Mouse (Mus musculus) neural tube, embryonic 13.5 days (tissue): Measurements from ENCODE around the gene Igsf9. TPM values are rescaled to one million over a fixed set of nuclear protein-coding genes. Genes with fewer than 3 reads are reported as not detected.

Experiments used
- ATAC-seq: fragments of 200-750 bp; cut with Nextera tagmentation; 2 replicates; pipeline ENCODE4 v1.8.0; 2017; ENCODE audit warnings: low read depth, mild to moderate bottlenecking, moderate TSS enrichment, moderate library complexity
- H3K27ac ChIP-seq: fragments of 300-500 bp; sonication (generic); replicated peaks from 2 replicates; pipeline ENCODE4 v1.5.1; 2015; ENCODE audit warnings: moderate library complexity, mild to moderate bottlenecking, inconsistent platforms
- H3K27me3 ChIP-seq: fragments of 300-500 bp; sonication (generic); 2 replicates; pipeline ENCODE4 v1.6.1; 2015; ENCODE audit warnings: mild to moderate bottlenecking, inconsistent platforms
- H3K36me3 ChIP-seq: fragments of 300-500 bp; sonication (generic); 2 replicates; pipeline ENCODE4 v1.6.1; 2015; ENCODE audit warnings: mild to moderate bottlenecking, inconsistent platforms
- H3K4me1 ChIP-seq: fragments of 300-500 bp; sonication (generic); replicated peaks from 2 replicates; pipeline ENCODE4 v1.6.1; 2015; ENCODE audit warnings: inconsistent platforms
- H3K4me2 ChIP-seq: fragments of 300-500 bp; sonication (generic); 2 replicates; pipeline ENCODE4 v1.6.1; 2015; ENCODE audit warnings: inconsistent platforms, mild to moderate bottlenecking, moderate library complexity
- H3K4me3 ChIP-seq: fragments of 300-500 bp; sonication (generic); 2 replicates; pipeline ENCODE4 v1.5.1; 2015; ENCODE audit warnings: mild to moderate bottlenecking, inconsistent platforms
- H3K9ac ChIP-seq: fragments of 300-500 bp; sonication (generic); 2 replicates; pipeline ENCODE4 v1.6.1; 2015; ENCODE audit warnings: moderate library complexity, mild to moderate bottlenecking, inconsistent platforms
- H3K9me3 ChIP-seq: fragments of 300-500 bp; sonication (generic); 2 replicates; pipeline ENCODE4 v1.6.1; 2016; ENCODE audit warnings: inconsistent platforms
- WGBS: fragments of 180-500 bp; shearing (Covaris S2); methylation state at CpG from one replicate; pipeline ENCODE4 v1.1.7; 2015; 5-methylcytosine and 5-hydroxymethylcytosine counted together
- polyA plus RNA-seq: library from polyadenylated mRNA; unstranded; fragments of >200 nt; fragmentation: Nextera tagmentation; extraction: Ambion mirVana; gene quantifications from 2 replicates; pipeline ENCODE4 v1.2.1, GENCODE M21; 2015

Igsf9 gene
- polyA plus RNA-seq, 1 experiment from 2014 or later: 65.9 TPM

GRCm38 (mm10) chr1:172472909-172473308, 8.7 kb upstream of the Igsf9 start:
- ATAC-seq: no peak
- H3K9ac ChIP-seq: no peak overlapping the region
- H3K27me3 ChIP-seq: no peaks in the 10 kb centered on the region
- H3K4me1 ChIP-seq: no peaks in the 10 kb centered on the region
- H3K9me3 ChIP-seq: no peaks in the 10 kb centered on the region
- no peaks in the 10 kb centered on the region for H3K36me3 ChIP-seq
- H3K27ac ChIP-seq: no peak overlapping the region
- H3K4me3 ChIP-seq: no peak overlapping the region
- no peak overlapping the region for H3K4me2 ChIP-seq

GRCm38 (mm10) chr1:172474196-172474595, 7.4 kb upstream of the Igsf9 start:
- H3K27me3 ChIP-seq: no peaks in the 10 kb centered on the region
- no peaks in the 10 kb centered on the region for H3K36me3 ChIP-seq
- H3K27ac ChIP-seq: no peak overlapping the region
- no peak for ATAC-seq
- H3K4me1 ChIP-seq: no peaks in the 10 kb centered on the region
- no peaks in the 10 kb centered on the region for H3K9me3 ChIP-seq
- no peak overlapping the region for H3K4me3 ChIP-seq
- no peak overlapping the region for H3K9ac ChIP-seq
- H3K4me2 ChIP-seq: no peak overlapping the region
- WGBS: 80% methylated on average over 3 of the region's 3 CpGs

GRCm38 (mm10) chr1:172475054-172475741, 6.4 kb upstream of the Igsf9 start, which contains the start of gene Slamf9:
Gene Slamf9, plus strand, starts transcription at chr1:172475358.
- Histone ChIP-seq H3K4me1 (no peaks in the 10 kb centered on the region), H3K27ac (no peak within 1 kb of the TSS), H3K4me3 (no peak within 1 kb of the TSS), H3K9me3 (no peaks in the 10 kb centered on the region), H3K27me3 (peaks cover 4% of the 10 kb centered on the region; the same call in 1 of the 2 replicates), H3K4me2 (no peak within 1 kb of the TSS), H3K36me3 (no peaks in the 10 kb centered on the region), H3K9ac (no peak within 1 kb of the TSS)
- ATAC-seq: no peak
- 71% methylated on average over 7 of the region's 7 CpGs for WGBS

- Histone ChIP-seq H3K27ac (no peak overlapping the region), H3K9ac (no peak overlapping the region), H3K36me3 (no peaks in the 10 kb centered on the region), H3K4me1 (peaks cover 13% of the 10 kb centered on the region), H3K4me2 (no peak overlapping the region), H3K27me3 (peaks cover 4% of the 10 kb centered on the region; the same call in 1 of the 2 replicates), H3K4me3 (no peak overlapping the region), H3K9me3 (no peaks in the 10 kb centered on the region)
- no peak for ATAC-seq
- whole genome bisulfite sequencing: 85% methylated on average over 5 of the region's 5 CpGs
Measured at GRCm38 (mm10) chr1:172478020-172478419, 3.6 kb upstream of the Igsf9 start.

GRCm38 (mm10) chr1:172480376-172480775, 1.2 kb upstream of the Igsf9 start:
- Histone ChIP-seq H3K4me1 (peaks cover 37% of the 10 kb centered on the region), H3K36me3 (no peaks in the 10 kb centered on the region), H3K27ac (no peak overlapping the region), H3K27me3 (peaks cover 4% of the 10 kb centered on the region; the same call in 1 of the 2 replicates), H3K9ac (no peak overlapping the region), H3K9me3 (no peaks in the 10 kb centered on the region), H3K4me2 (no peak overlapping the region), H3K4me3 (no peak overlapping the region)
- WGBS: 88% methylated on average over 4 of the region's 4 CpGs
- no peak for ATAC-seq

- Histone ChIP-seq H3K4me3 (peak overlapping the region; percentile 57), H3K4me1 (peaks cover 44% of the 10 kb centered on the region), H3K36me3 (no peaks in the 10 kb centered on the region), H3K27me3 (peaks cover 4% of the 10 kb centered on the region; the same call in 1 of the 2 replicates), H3K27ac (no peak overlapping the region), H3K9ac (peak overlapping the region; percentile 78), H3K9me3 (no peaks in the 10 kb centered on the region), H3K4me2 (peak overlapping the region; percentile 80)
- 19% methylated on average over 13 of the region's 13 CpGs for WGBS
- ATAC-seq: no peak
Measured at GRCm38 (mm10) chr1:172481111-172481510, 477 bp upstream of the Igsf9 start.

GRCm38 (mm10) chr1:172482518-172483360, 1.2 kb downstream of the Igsf9 start:
- ATAC-seq: peak; percentile 19
- H3K9ac ChIP-seq: peak overlapping the region; percentile 78
- H3K9me3 ChIP-seq: no peaks in the 10 kb centered on the region
- peaks cover 4% of the 10 kb centered on the region; the same call in 1 of the 2 replicates for H3K27me3 ChIP-seq
- peak overlapping the region; percentile 57 for H3K4me3 ChIP-seq
- 2% methylated on average over 12 of the region's 12 CpGs for WGBS
- H3K36me3 ChIP-seq: 0 out of 2 replicates have a peak, but pooled peaks cover 4% of the 10 kb centered on the region
- peak overlapping the region; percentile 80 for H3K4me2 ChIP-seq
- peaks cover 60% of the 10 kb centered on the region for H3K4me1 ChIP-seq
- H3K27ac ChIP-seq: peak overlapping the region; percentile 74

GRCm38 (mm10) chr1:172483361-172483660, 1.7 kb downstream of the Igsf9 start:
- Histone ChIP-seq H3K36me3 (0 out of 2 replicates have a peak, but pooled peaks cover 4% of the 10 kb centered on the region), H3K9ac (peak overlapping the region; percentile 78), H3K4me2 (peak overlapping the region; percentile 80), H3K27ac (peak overlapping the region; percentile 74), H3K27me3 (peaks cover 4% of the 10 kb centered on the region; the same call in 1 of the 2 replicates), H3K4me3 (peak overlapping the region; percentile 57), H3K4me1 (peaks cover 66% of the 10 kb centered on the region), H3K9me3 (no peaks in the 10 kb centered on the region)
- 10% methylated on average over 4 of the region's 4 CpGs for WGBS
- ATAC-seq: no peak

- no peak for ATAC-seq
- Histone ChIP-seq H3K9ac (peak overlapping the region; percentile 78), H3K4me1 (peaks cover 71% of the 10 kb centered on the region), H3K36me3 (0 out of 2 replicates have a peak, but pooled peaks cover 4% of the 10 kb centered on the region), H3K4me2 (peak overlapping the region; percentile 80), H3K27ac (no peak overlapping the region; the same call in 1 of the 2 replicates), H3K9me3 (no peaks in the 10 kb centered on the region), H3K27me3 (peaks cover 4% of the 10 kb centered on the region; the same call in 1 of the 2 replicates), H3K4me3 (peak overlapping the region; percentile 57)
- 19% methylated on average over 11 of the region's 11 CpGs for WGBS
Measured at GRCm38 (mm10) chr1:172484236-172484635, 2.6 kb downstream of the Igsf9 start.

GRCm38 (mm10) chr1:172484671-172485070, 3.1 kb downstream of the Igsf9 start:
- Histone ChIP-seq H3K9me3 (no peaks in the 10 kb centered on the region), H3K27ac (no peak overlapping the region), H3K4me3 (peak overlapping the region; percentile 57), H3K27me3 (peaks cover 4% of the 10 kb centered on the region; the same call in 1 of the 2 replicates), H3K4me2 (peak overlapping the region; percentile 80), H3K4me1 (peaks cover 71% of the 10 kb centered on the region), H3K9ac (peak overlapping the region; percentile 78), H3K36me3 (0 out of 2 replicates have a peak, but pooled peaks cover 4% of the 10 kb centered on the region)
- WGBS: 32% methylated on average over 13 of the region's 13 CpGs
- ATAC-seq: no peak

- no peaks in the 10 kb centered on the region for H3K9me3 ChIP-seq
- H3K27me3 ChIP-seq: no peaks in the 10 kb centered on the region
- no peak for ATAC-seq
- WGBS: 10% methylated on average over 6 of the region's 6 CpGs
- H3K4me1 ChIP-seq: peaks cover 80% of the 10 kb centered on the region
- peak overlapping the region; percentile 51 for H3K9ac ChIP-seq
- H3K4me3 ChIP-seq: peak overlapping the region; percentile 57
- peak overlapping the region; percentile 80 for H3K4me2 ChIP-seq
- 0 out of 2 replicates have a peak, but pooled peaks cover 4% of the 10 kb centered on the region for H3K36me3 ChIP-seq
- peak overlapping the region; percentile 52 for H3K27ac ChIP-seq
Measured at GRCm38 (mm10) chr1:172485821-172486220, 4.2 kb downstream of the Igsf9 start.

- Histone ChIP-seq H3K4me1 (peaks cover 77% of the 10 kb centered on the region), H3K4me3 (peak overlapping the region; percentile 57), H3K9me3 (no peaks in the 10 kb centered on the region), H3K27me3 (no peaks in the 10 kb centered on the region), H3K9ac (peak overlapping the region; percentile 51), H3K4me2 (peak overlapping the region; percentile 80), H3K36me3 (peaks cover 4% of the 10 kb centered on the region; the same call in 1 of the 2 replicates), H3K27ac (peak overlapping the region; percentile 52)
- ATAC-seq: no peak
- WGBS: 7% methylated on average over 4 of the region's 4 CpGs
Measured at GRCm38 (mm10) chr1:172486236-172486635, 4.6 kb downstream of the Igsf9 start.
